Mouse (Mus musculus) stomach, embryonic 16.5 days (tissue): ENCODE data around the gene Llgl2. TPM values are rescaled to one million over a fixed set of nuclear protein-coding genes. Genes with fewer than 3 reads are reported as not detected.

Experiments used
- ATAC-seq: fragments of 200-750 bp; cut with Nextera tagmentation; 2 replicates; pipeline ENCODE4 v1.8.0; 2017; ENCODE audit warnings: moderate number of reproducible peaks, moderate TSS enrichment; ENCODE audit not compliant: insufficient read depth, low FRiP score
- H3K27ac ChIP-seq: fragments of 300-500 bp; sonication (generic); 2 replicates; pipeline ENCODE4 v1.5.1; 2014; ENCODE audit warnings: low read length
- H3K27me3 ChIP-seq: fragments of 300-500 bp; sonication (generic); 2 replicates; pipeline ENCODE4 v1.6.1; 2014; ENCODE audit warnings: low read length, control low read depth, mixed read lengths; ENCODE audit not compliant: control insufficient read depth, insufficient read depth
- H3K36me3 ChIP-seq: fragments of 300-500 bp; sonication (generic); 2 replicates; pipeline ENCODE4 v1.6.1; 2014; ENCODE audit warnings: low read length; ENCODE audit not compliant: control insufficient read depth, insufficient read depth
- H3K4me1 ChIP-seq: fragments of 300-500 bp; sonication (generic); 2 replicates; pipeline ENCODE4 v1.6.1; 2014; ENCODE audit warnings: low read length, control low read depth, mixed read lengths; ENCODE audit not compliant: control insufficient read depth, insufficient read depth
- H3K4me2 ChIP-seq: fragments of 300-500 bp; sonication (generic); 2 replicates; pipeline ENCODE4 v1.6.1; 2014; ENCODE audit warnings: low read depth, low read length, mixed read lengths
- H3K4me3 ChIP-seq: fragments of 300-500 bp; sonication (generic); replicated peaks from 2 replicates; pipeline ENCODE4 v1.5.1; 2014; ENCODE audit warnings: mild to moderate bottlenecking, low read length
- H3K9ac ChIP-seq: fragments of 300-500 bp; sonication (generic); 2 replicates; pipeline ENCODE4 v1.6.1; 2014; ENCODE audit warnings: low read length
- H3K9me3 ChIP-seq: fragments of 300-500 bp; sonication (generic); replicated peaks from 2 replicates; pipeline ENCODE4 v1.6.1; 2016; ENCODE audit warnings: low read length, control low read depth; ENCODE audit not compliant: control insufficient read depth
- WGBS: fragments of 180-500 bp; shearing (Covaris S2); extraction: QIAGEN DNeasy Blood & Tissue Kit; methylation state at CpG from one replicate; pipeline ENCODE4 v1.1.7; 2014; 5-methylcytosine and 5-hydroxymethylcytosine counted together
- polyA plus RNA-seq: library from polyadenylated mRNA; unstranded; fragments of >200 nt; fragmentation: Nextera tagmentation; extraction: Ambion mirVana; gene quantifications from 2 replicates; pipeline ENCODE4 v1.2.1, GENCODE M21; 2015

Gene Llgl2
- 65.6 and 75.3 TPM in 2 replicates for polyA plus RNA-seq

DNA sequence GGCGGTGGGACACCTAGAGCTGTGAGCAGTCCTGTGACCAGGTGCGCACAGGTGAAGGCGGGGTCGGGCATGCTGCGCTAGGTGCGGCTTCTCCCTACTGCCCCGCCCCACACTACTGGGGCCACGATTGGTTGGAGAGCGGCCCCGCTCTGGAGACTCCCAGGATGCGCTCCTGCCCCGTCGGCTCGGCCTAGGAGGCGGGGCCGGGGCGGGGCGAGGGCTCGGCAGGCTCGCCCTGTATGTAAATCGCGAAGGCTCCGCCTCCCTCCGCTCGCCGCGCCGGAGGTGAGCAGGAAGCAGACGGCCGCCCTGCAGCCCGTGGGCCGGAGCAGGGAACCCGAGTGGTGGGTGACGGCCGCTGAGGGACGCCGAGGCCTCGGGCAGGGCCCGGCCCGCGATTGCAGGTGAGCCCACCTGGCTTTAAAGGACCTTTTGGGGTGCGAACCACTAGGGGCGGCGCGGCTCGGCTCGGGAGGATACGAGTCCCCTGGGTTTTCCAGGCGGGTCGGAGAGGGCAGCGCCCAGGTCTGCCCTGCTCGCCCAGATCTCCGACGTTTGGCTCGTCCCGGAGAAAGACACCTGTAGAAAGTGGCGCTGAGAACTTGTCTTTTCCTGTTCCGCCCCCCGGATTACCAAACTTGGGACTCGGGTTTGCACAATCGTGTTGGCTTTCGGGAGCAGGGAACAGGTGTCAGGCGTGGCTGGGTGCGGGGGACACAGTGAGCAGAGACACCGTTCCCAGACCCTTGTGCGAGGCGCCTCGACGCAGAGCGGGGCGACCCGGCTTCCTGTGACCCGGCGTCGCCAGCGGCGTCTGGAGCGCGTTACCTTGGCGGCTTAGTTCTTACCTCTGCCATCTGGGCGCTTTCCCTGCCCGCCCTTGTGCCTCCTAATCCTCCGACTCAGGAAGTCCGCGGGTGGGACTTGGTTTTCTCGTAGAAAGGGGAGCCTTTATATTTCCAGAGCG is at the start of gene Llgl2:
Gene Llgl2 (plus strand): TSS at position 276 of the 967 bp plus-strand sequence.
- WGBS, result under 1% methylated on average over 84 of the region's 87 CpGs
- ATAC-seq, result peak; percentile 98

DNA sequence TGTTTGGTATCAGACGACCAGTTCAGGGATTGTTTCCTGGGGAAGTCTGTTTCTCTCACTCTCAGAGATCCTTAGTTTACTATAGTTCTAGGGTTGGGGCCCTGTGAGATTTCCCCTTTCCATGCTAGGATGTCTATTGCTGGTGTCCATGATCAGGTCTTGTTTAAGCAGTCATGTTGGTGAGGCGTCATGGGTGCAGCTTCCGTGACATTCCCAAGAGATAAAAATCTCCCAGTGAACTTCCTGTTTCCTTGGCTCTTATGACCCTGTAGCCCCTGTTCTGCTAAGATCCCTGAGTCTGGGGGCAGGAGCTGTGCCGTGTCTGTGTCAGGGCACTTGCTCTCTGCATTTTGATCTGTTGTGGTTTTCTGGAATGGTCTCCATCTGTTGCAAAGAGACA is 49.2 kb upstream of the Llgl2 start:
- Histone ChIP-seq H3K4me3 (no peak overlapping the region), H3K4me1 (peaks cover 46% of the 10 kb centered on the region), H3K36me3 (no peaks in the 10 kb centered on the region), H3K4me2 (no peak overlapping the region), H3K9ac (0 out of 2 replicates have a peak overlapping the region, but pooled peaks have one; percentile 28), H3K9me3 (no peaks in the 10 kb centered on the region), H3K27ac (no peak overlapping the region), H3K27me3 (no peaks in the 10 kb centered on the region)
- no peak for ATAC-seq
- 55% methylated on average over 4 of the region's 4 CpGs for WGBS

More for the DNA sequence above, at the start of gene Llgl2:
- no peaks in the 10 kb centered on the region for H3K36me3 ChIP-seq
- peak within 1 kb of the TSS; percentile 85 for H3K4me3 ChIP-seq
- H3K27me3 ChIP-seq, result peaks cover 7% of the 10 kb centered on the region
- no peaks in the 10 kb centered on the region for H3K9me3 ChIP-seq
- peak within 1 kb of the TSS; percentile 90 for H3K27ac ChIP-seq
- H3K9ac ChIP-seq, result peak within 1 kb of the TSS; percentile 87
- peaks cover 21% of the 10 kb centered on the region for H3K4me1 ChIP-seq
- H3K4me2 ChIP-seq, result peak within 1 kb of the TSS; percentile 93

DNA sequence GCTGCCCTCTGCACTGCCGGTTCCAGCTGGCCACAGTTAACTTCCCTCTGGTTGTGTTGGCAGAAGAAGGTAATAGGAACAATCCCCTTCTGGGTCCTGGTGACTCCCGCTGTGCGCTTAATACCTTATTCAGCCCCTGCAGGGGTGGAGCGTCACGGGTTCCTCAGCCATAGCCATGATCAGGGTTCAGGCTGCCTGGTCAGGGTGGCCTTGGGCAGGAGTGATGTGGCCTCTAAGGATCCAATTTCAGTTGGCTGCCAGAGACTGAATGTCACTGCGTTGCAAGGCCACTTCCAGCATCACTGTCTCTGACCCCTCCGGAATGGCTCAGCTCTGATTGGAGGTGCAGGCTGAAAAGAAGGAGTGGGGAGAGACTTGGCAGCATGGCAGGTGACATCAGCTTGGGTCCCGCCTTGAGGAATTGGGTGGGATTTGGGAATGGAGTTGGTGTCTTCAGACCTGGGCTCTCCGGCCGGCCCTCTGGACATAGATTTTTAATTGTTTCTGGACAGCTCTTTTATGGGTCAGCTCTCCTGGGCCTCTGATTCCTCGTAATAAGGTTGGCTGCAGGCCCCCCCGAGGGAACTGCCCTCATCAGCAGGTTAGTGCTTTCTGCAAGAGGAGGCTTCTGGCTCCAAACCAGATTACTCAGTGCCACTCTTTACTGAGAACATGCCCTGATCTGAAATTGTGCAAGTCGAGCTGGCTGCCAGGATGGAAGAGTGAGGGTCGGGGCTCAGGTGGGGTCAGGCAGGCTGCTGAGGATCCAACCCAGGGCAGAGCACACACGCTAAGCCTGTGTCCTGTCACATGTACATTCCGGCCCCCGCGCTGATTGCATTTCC is 47.8 kb upstream of the Llgl2 start:
- no peaks in the 10 kb centered on the region for H3K9me3 ChIP-seq
- H3K4me2 ChIP-seq, result peak overlapping the region; percentile 3; the same call in 1 of the 2 replicates
- no peaks in the 10 kb centered on the region for H3K27me3 ChIP-seq
- H3K36me3 ChIP-seq, result no peaks in the 10 kb centered on the region
- no peak overlapping the region for H3K4me3 ChIP-seq
- peak overlapping the region; percentile 86 for H3K27ac ChIP-seq
- WGBS, result 54% methylated on average over 18 of the region's 18 CpGs
- H3K9ac ChIP-seq, result peak overlapping the region; percentile 26; the same call in 1 of the 2 replicates
- ATAC-seq, result no peak
- peaks cover 60% of the 10 kb centered on the region for H3K4me1 ChIP-seq

DNA sequence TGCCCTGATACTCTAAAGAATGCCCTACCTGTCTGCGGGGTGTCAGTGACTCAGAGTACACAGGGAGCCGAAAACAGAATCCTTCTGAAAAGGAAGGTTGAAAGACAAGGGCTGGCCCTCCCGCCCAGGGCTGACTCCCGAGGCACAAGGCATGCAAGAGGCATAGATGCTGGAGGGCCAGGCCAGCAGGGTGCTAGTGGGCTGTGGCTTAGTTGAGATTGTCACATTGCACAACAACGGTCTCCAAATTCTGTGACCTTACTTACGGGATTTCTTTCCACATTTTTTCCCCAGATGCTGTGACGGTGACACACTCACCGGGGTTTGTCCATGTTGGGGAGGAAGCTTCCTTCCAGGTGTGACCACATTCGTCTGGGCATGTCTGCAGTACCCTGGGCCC is 46.9 kb upstream of the Llgl2 start:
- no peak overlapping the region for H3K4me3 ChIP-seq
- H3K9me3 ChIP-seq, result no peaks in the 10 kb centered on the region
- no peaks in the 10 kb centered on the region for H3K36me3 ChIP-seq
- H3K9ac ChIP-seq, result no peak overlapping the region
- ATAC-seq, result no peak
- no peaks in the 10 kb centered on the region for H3K27me3 ChIP-seq
- H3K27ac ChIP-seq, result peak overlapping the region; percentile 86
- 73% methylated on average over 9 of the region's 9 CpGs for WGBS
- H3K4me1 ChIP-seq, result peaks cover 60% of the 10 kb centered on the region
- H3K4me2 ChIP-seq, result peak overlapping the region; percentile 14; the same call in 1 of the 2 replicates

DNA sequence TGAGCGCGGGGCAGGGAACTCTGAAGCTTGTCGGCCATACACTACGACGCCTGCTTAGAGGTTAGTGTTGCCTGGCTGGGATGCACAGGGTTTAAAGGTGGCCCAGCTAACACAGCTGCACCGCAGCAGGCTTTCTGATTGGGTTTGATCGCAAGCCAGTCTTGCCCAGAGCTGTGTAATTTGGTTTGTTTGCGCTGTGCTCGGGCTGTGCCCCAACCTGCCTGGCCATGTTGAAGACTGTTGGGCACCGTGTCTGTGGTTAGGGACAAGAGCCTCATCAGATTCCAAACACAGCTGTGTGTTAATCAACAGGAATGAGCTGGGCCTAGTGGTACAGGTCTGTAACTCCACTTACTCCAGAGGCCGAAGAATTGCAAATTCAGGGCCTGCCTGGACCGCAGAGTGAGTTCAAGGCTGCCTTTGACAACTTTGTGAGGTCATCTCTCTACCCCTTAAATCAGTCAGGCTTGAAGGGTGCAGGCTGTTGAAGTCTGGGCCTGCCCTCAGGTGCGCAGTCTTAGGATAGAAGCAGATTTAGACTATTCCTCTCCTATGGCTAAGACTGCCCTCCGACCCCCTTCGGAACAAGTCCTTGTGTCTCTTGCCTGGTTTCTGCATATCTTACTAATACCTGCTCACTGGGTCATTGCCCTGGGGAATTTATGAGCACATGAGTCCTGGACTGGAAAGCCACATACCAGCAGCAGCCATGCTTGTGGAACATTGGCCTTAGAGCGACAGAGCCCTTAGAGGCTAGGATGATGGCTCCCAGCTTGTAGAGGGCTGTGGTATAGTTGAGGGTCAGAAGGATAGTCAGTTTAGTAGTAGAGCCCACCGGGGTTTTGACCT is 46.1 kb upstream of the Llgl2 start:
- Histone ChIP-seq H3K27ac (peak overlapping the region; percentile 86), H3K9ac (no peak overlapping the region)
- ATAC-seq, result peak; percentile 18; the same call in 1 of the 2 replicates

DNA sequence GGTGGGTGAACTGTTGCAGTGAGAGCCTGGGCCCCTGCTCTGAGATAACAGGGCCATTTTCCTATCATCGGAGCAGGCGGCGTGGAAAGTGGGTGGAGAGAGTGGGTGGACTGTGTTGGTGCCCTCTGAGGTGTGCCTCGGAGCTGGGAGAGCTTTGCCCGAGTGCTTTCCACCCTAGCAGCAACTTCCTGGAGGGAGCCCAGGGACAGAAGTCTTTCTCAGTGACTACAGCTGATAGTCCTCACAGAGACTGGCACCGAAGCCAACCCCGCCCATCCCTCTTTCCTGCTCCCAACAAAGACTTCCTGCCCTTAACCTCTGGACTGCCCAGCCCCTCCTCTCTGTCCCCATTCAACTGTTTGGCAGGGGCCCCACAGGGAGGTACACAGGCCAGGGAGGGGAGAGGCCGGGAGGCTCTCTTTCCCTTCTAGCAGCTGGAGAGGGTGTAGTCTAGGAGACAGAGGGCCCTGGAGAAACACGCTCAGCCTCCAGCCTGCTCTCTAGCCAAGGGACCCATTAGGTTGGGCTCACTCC is 44.7 kb upstream of the Llgl2 start:
- Histone ChIP-seq H3K4me2 (peak overlapping the region; percentile 26), H3K27me3 (no peaks in the 10 kb centered on the region), H3K9ac (peak overlapping the region; percentile 34; the same call in 1 of the 2 replicates), H3K9me3 (no peaks in the 10 kb centered on the region), H3K36me3 (no peaks in the 10 kb centered on the region), H3K4me1 (peaks cover 60% of the 10 kb centered on the region), H3K27ac (peak overlapping the region; percentile 91), H3K4me3 (no peak overlapping the region)
- peak; percentile 96 for ATAC-seq
- 5% methylated on average over 9 of the region's 9 CpGs for WGBS

More for the DNA sequence above, 46.1 kb upstream of the Llgl2 start:
- peak overlapping the region; percentile 14; the same call in 1 of the 2 replicates for H3K4me2 ChIP-seq
- H3K36me3 ChIP-seq, result no peaks in the 10 kb centered on the region
- peaks cover 60% of the 10 kb centered on the region for H3K4me1 ChIP-seq
- 78% methylated on average over 17 of the region's 17 CpGs for WGBS
- H3K27me3 ChIP-seq, result no peaks in the 10 kb centered on the region
- no peak overlapping the region for H3K4me3 ChIP-seq
- H3K9me3 ChIP-seq, result no peaks in the 10 kb centered on the region

DNA sequence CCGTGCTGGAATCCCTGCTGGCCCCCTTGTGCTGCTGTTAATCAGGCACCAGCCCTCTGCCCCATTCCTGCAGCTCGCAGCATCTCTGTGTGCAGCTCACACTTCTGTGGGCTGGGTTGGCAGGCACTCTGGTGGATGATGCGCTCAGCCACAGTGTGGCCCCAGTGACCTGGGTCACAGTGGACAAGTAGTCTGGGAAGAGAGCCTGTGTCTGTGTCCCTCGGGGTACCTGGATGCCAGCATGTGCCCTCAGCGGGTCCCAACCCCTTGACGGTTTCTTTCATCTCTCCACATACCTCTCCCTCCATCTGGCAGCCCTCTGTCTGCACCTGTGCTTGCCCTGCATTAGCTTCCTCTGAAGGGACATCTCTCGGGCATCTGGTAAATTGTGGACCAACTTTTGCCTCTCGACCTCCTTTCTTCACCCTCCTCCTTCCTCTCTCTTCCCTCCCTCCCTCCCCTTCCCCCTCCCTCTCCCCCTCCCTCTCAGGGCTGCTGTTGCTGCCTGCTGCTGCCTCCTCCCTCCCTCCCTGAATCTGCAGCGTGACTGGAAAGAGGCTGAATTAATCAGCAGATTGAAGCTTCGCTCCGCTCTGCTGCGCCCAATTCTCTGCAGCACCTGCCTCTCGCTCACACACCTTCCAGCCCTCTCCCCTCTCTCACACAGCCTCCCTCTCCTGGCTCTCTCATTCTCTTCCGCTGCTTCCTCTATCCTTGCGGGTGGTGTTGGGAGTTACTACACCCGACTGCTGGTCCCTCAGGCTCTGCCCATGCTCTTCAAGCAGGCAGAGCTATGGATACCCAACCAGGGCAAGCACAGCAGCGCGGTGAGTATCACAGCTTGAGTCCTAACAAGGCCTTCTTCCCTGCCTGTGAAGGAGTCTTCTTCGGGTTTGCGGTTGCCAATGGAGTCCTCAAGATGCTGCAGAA is 43.4 kb upstream of the Llgl2 start:
- H3K4me1 ChIP-seq, result peaks cover 56% of the 10 kb centered on the region
- no peaks in the 10 kb centered on the region for H3K9me3 ChIP-seq
- WGBS, result 33% methylated on average over 20 of the region's 20 CpGs
- peak overlapping the region; percentile 91 for H3K27ac ChIP-seq
- H3K4me2 ChIP-seq, result no peak overlapping the region
- no peaks in the 10 kb centered on the region for H3K36me3 ChIP-seq
- peak overlapping the region; percentile 39 for H3K9ac ChIP-seq
- ATAC-seq, result no peak
- no peaks in the 10 kb centered on the region for H3K27me3 ChIP-seq
- no peak overlapping the region for H3K4me3 ChIP-seq
